Mouse (Mus musculus) limb, embryonic 11.5 days (tissue): ENCODE data around the gene Zfp398. TPM values are rescaled to one million over a fixed set of nuclear protein-coding genes. Genes with fewer than 3 reads are reported as not detected.
A peak's percentile ranks its signal among the peaks of the same experiment; 100 is the strongest.

ENCODE experiments used
- ATAC-seq: fragments of 200-750 bp; cut with Nextera tagmentation; 2 replicates; pipeline ENCODE4 v1.8.0; 2017; ENCODE audit warnings: low read depth; ENCODE audit not compliant: insufficient number of reproducible peaks, low FRiP score, low TSS enrichment
- DNase-seq: peaks from one replicate; pipeline ENCODE4 v3.0.0-alpha.2; 2015; ENCODE audit warnings: low spot score
- H3K27ac ChIP-seq: fragments of 300-500 bp; sonication (generic); replicated peaks from 2 replicates; pipeline ENCODE4 v1.5.1; 2014; ENCODE audit warnings: low read depth, mild to moderate bottlenecking, low read length
- H3K27me3 ChIP-seq: fragments of 300-500 bp; sonication (generic); 2 replicates; pipeline ENCODE4 v1.6.1; 2014; ENCODE audit warnings: mild to moderate bottlenecking, low read length, mixed read lengths; ENCODE audit not compliant: control insufficient read depth, insufficient read depth
- H3K36me3 ChIP-seq: fragments of 300-500 bp; sonication (generic); 2 replicates; pipeline ENCODE4 v1.6.1; 2014; ENCODE audit warnings: mild to moderate bottlenecking, low read length, moderate library complexity, mixed read lengths; ENCODE audit not compliant: control insufficient read depth, insufficient read depth
- H3K4me1 ChIP-seq: fragments of 300-500 bp; sonication (generic); 2 replicates; pipeline ENCODE4 v1.6.1; 2014; ENCODE audit warnings: low read length, mixed read lengths; ENCODE audit not compliant: control insufficient read depth, insufficient read depth
- H3K4me2 ChIP-seq: fragments of 300-500 bp; sonication (generic); 2 replicates; pipeline ENCODE4 v1.6.1; 2014; ENCODE audit warnings: low read depth, mild to moderate bottlenecking, moderate library complexity; ENCODE audit not compliant: severe bottlenecking
- H3K4me3 ChIP-seq: fragments of 300-500 bp; sonication (generic); 2 replicates; pipeline ENCODE4 v1.5.1; 2014; ENCODE audit warnings: low read depth, low read length
- H3K9ac ChIP-seq: fragments of 300-500 bp; sonication (generic); 2 replicates; pipeline ENCODE4 v1.6.1; 2014; ENCODE audit warnings: mild to moderate bottlenecking, low read length
- H3K9me3 ChIP-seq: fragments of 300-500 bp; sonication (generic); 2 replicates; pipeline ENCODE4 v1.6.1; 2016; ENCODE audit warnings: low read length; ENCODE audit not compliant: control insufficient read depth
- WGBS: fragments of 180-500 bp; shearing (Covaris S2); extraction: QIAGEN DNeasy Blood & Tissue Kit; methylation state at CpG from one replicate; pipeline ENCODE4 v1.1.7; 2014; 5-methylcytosine and 5-hydroxymethylcytosine counted together
- polyA plus RNA-seq: library from polyadenylated mRNA; unstranded; fragments of >200 nt; fragmentation: Nextera tagmentation; extraction: Ambion mirVana; gene quantifications from 2 replicates; pipeline ENCODE4 v1.2.1, GENCODE M21; 2014

The Zfp398 gene
- 9.0 and 9.3 TPM in 2 replicates for polyA plus RNA-seq

- WGBS = 0% methylated on average over 49 of the region's 52 CpGs
- ATAC-seq = peak; percentile 92
- H3K27me3 ChIP-seq = no peaks in the 10 kb centered on the region
- peak within 1 kb of the TSS; percentile 73 for H3K27ac ChIP-seq
- peak within 1 kb of the TSS; percentile 75 for H3K4me2 ChIP-seq
- DNase-seq = peak; percentile 98
- no peaks in the 10 kb centered on the region for H3K4me1 ChIP-seq
- 0 out of 2 replicates have a peak, but pooled peaks cover 2% of the 10 kb centered on the region for H3K36me3 ChIP-seq
- H3K9ac ChIP-seq = peak within 1 kb of the TSS; percentile 91
- peak within 1 kb of the TSS; percentile 93 for H3K4me3 ChIP-seq
- no peaks in the 10 kb centered on the region for H3K9me3 ChIP-seq
Measured at GRCm38 (mm10) chr6:47835482-47835983, at the start of gene Zfp398. Gene Zfp398 (plus strand): TSS chr6:47835661.

- peak; percentile 81 for DNase-seq
- peak overlapping the region; percentile 73 for H3K9ac ChIP-seq
- no peaks in the 10 kb centered on the region for H3K9me3 ChIP-seq
- peak; percentile 87 for ATAC-seq
- H3K4me3 ChIP-seq = peak overlapping the region; percentile 42
- H3K27me3 ChIP-seq = no peaks in the 10 kb centered on the region
- peak overlapping the region; percentile 81 for H3K27ac ChIP-seq
- H3K36me3 ChIP-seq = no peaks in the 10 kb centered on the region
- peak overlapping the region; percentile 53 for H3K4me2 ChIP-seq
- no peaks in the 10 kb centered on the region for H3K4me1 ChIP-seq
- 1% methylated on average over 18 of the region's 18 CpGs for WGBS
Measured at GRCm38 (mm10) chr6:47787941-47788736, 47.3 kb upstream of the Zfp398 start.

- ATAC-seq = no peak
- 62% methylated on average over 3 of the region's 3 CpGs for WGBS
Measured at GRCm38 (mm10) chr6:47788821-47789220, 46.6 kb upstream of the Zfp398 start.

GRCm38 (mm10) chr6:47790745-47791144 is 44.7 kb upstream of the Zfp398 start:
- Histone ChIP-seq H3K4me2 (no peak overlapping the region), H3K4me1 (no peaks in the 10 kb centered on the region), H3K9me3 (no peaks in the 10 kb centered on the region), H3K4me3 (no peak overlapping the region), H3K27me3 (no peaks in the 10 kb centered on the region), H3K9ac (no peak overlapping the region), H3K27ac (no peak overlapping the region), H3K36me3 (no peaks in the 10 kb centered on the region; the same call in 1 of the 2 replicates)
- 47% methylated on average over 2 of the region's 2 CpGs for WGBS
- no peak for DNase-seq
- ATAC-seq = no peak

More at GRCm38 (mm10) chr6:47788821-47789220, 46.6 kb upstream of the Zfp398 start:
- H3K4me2 ChIP-seq = peak overlapping the region; percentile 53
- peak overlapping the region; percentile 81; the same call in 1 of the 2 replicates for H3K27ac ChIP-seq
- no peaks in the 10 kb centered on the region for H3K27me3 ChIP-seq
- peak overlapping the region; percentile 73 for H3K9ac ChIP-seq
- DNase-seq = no peak
- H3K36me3 ChIP-seq = no peaks in the 10 kb centered on the region
- H3K9me3 ChIP-seq = no peaks in the 10 kb centered on the region
- peak overlapping the region; percentile 42 for H3K4me3 ChIP-seq
- H3K4me1 ChIP-seq = no peaks in the 10 kb centered on the region

GRCm38 (mm10) chr6:47792533-47792932 is 42.9 kb upstream of the Zfp398 start:
- WGBS = 89% methylated on average over 2 of the region's 2 CpGs
- no peak overlapping the region for H3K4me3 ChIP-seq
- no peaks in the 10 kb centered on the region for H3K4me1 ChIP-seq
- H3K4me2 ChIP-seq = no peak overlapping the region
- H3K27ac ChIP-seq = no peak overlapping the region
- no peaks in the 10 kb centered on the region for H3K27me3 ChIP-seq
- peaks cover 7% of the 10 kb centered on the region for H3K36me3 ChIP-seq
- no peak overlapping the region for H3K9ac ChIP-seq
- no peaks in the 10 kb centered on the region for H3K9me3 ChIP-seq
- ATAC-seq = no peak
- no peak for DNase-seq

GRCm38 (mm10) chr6:47793284-47793683 is 42.2 kb upstream of the Zfp398 start:
- no peak overlapping the region for H3K27ac ChIP-seq
- 87% methylated on average over 5 of the region's 5 CpGs for WGBS
- no peak for ATAC-seq
- no peaks in the 10 kb centered on the region for H3K27me3 ChIP-seq
- H3K4me1 ChIP-seq = no peaks in the 10 kb centered on the region
- peaks cover 8% of the 10 kb centered on the region for H3K36me3 ChIP-seq
- no peak overlapping the region for H3K9ac ChIP-seq
- no peak overlapping the region for H3K4me3 ChIP-seq
- no peak for DNase-seq
- no peaks in the 10 kb centered on the region for H3K9me3 ChIP-seq
- H3K4me2 ChIP-seq = no peak overlapping the region

GRCm38 (mm10) chr6:47794106-47794830 is 41.2 kb upstream of the Zfp398 start:
- no peak overlapping the region for H3K27ac ChIP-seq
- WGBS = 75% methylated on average over 10 of the region's 10 CpGs
- peaks cover 13% of the 10 kb centered on the region for H3K36me3 ChIP-seq
- H3K27me3 ChIP-seq = no peaks in the 10 kb centered on the region
- ATAC-seq (no peak), DNase-seq (no peak)
- no peaks in the 10 kb centered on the region for H3K9me3 ChIP-seq
- no peak overlapping the region for H3K4me3 ChIP-seq
- no peak overlapping the region for H3K4me2 ChIP-seq
- no peak overlapping the region for H3K9ac ChIP-seq
- no peaks in the 10 kb centered on the region for H3K4me1 ChIP-seq

- H3K4me1 ChIP-seq = no peaks in the 10 kb centered on the region
- WGBS = 59% methylated on average over 6 of the region's 6 CpGs
- ATAC-seq (no peak), DNase-seq (peak; percentile 67)
- no peaks in the 10 kb centered on the region for H3K27me3 ChIP-seq
- peaks cover 40% of the 10 kb centered on the region for H3K36me3 ChIP-seq
- no peak overlapping the region for H3K4me2 ChIP-seq
- no peak overlapping the region for H3K27ac ChIP-seq
- H3K9ac ChIP-seq = no peak overlapping the region
- H3K9me3 ChIP-seq = no peaks in the 10 kb centered on the region
- H3K4me3 ChIP-seq = no peak overlapping the region
Measured at GRCm38 (mm10) chr6:47799079-47799478, 36.4 kb upstream of the Zfp398 start.
